Mouse (Mus musculus): ENCODE results near the gene Aknad1. TPM values are rescaled to one million over a fixed set of nuclear protein-coding genes. Genes with fewer than 3 reads are reported as not detected.

Aknad1 gene
- polyA plus RNA-seq, 1 experiment = 1.3 TPM

GRCm38 (mm10) chr3:108726413-108726812 is 13.0 kb upstream of the Aknad1 start:
- Histone ChIP-seq H3K27ac (ENCODE audit: control insufficient read depth, insufficient read depth, low read depth, low read length, poor library complexity) (no peak overlapping the region), H3K4me3 (replicated peaks; ENCODE audit: control insufficient read depth, low read depth, low read length) (no peak overlapping the region), H3K4me1 (ENCODE audit: control insufficient read depth, insufficient read depth, low read length) (peaks cover 1% of the 10 kb centered on the region)
- TF ChIP-seq CTCF (IDR thresholded peaks at IDR 0.05; ENCODE audit: control insufficient read depth, insufficient read depth, low read length) (no peak), POLR2A (IDR thresholded peaks at IDR 0.05; ENCODE audit: borderline replicate concordance, control insufficient read depth, low read depth, low read length) (no peak)
- 63% methylated on average over 7 of the region's 7 CpGs for WGBS

DNA sequence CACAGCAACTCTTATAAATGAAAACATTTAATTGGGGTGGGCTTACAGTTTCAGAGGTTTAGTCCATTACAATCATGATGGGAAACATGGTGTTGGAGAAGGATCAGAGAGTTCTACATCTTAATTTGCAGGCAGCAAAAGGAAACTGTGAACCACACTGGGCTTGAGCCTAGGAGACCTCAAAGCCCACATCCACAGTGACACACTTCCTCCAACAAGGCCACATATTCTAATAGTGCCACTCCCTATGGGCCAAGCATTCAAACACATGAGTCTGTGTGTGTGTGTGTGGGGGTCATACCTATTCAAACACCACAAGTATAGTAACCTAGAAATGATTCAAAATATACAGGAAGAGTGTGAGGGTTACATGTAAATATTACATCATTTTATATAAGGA is 12.1 kb upstream of the Aknad1 start:
- H3K27ac ChIP-seq (ENCODE audit: control insufficient read depth, insufficient read depth, low read depth, low read length, poor library complexity) = no peak overlapping the region
- TF ChIP-seq CTCF (IDR thresholded peaks at IDR 0.05; ENCODE audit: control insufficient read depth, insufficient read depth, low read length) (no peak), POLR2A (IDR thresholded peaks at IDR 0.05; ENCODE audit: borderline replicate concordance, control insufficient read depth, low read depth, low read length) (no peak)

DNA sequence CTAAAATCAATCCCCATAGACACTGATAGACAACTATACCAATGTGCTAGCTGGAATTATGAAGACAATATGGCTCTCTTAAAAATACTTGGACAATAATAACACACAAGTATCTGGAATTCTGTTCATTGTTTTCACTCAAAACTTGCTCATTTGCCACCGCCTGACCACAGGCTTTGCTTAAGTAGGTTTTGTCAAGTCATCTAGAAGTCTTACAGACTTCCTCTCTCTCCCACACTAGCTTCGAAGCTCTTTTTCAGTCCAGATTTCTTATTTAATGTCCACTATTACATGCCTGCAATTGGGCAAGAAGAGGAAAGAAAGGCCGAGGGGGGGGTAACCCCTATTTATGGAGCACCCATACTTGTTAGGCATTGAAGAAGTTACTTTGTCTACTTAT is 11.7 kb upstream of the Aknad1 start:
- Histone ChIP-seq H3K27ac (ENCODE audit: control insufficient read depth, insufficient read depth, low read depth, low read length, poor library complexity) (no peak overlapping the region), H3K4me1 (ENCODE audit: control insufficient read depth, insufficient read depth, low read length) (peaks cover 1% of the 10 kb centered on the region), H3K4me3 (replicated peaks; ENCODE audit: control insufficient read depth, low read depth, low read length) (no peak overlapping the region)
- no peak for TF ChIP-seq CTCF (IDR thresholded peaks at IDR 0.05; ENCODE audit: control insufficient read depth, insufficient read depth, low read length)
- no peak for TF ChIP-seq POLR2A (IDR thresholded peaks at IDR 0.05; ENCODE audit: borderline replicate concordance, control insufficient read depth, low read depth, low read length)
- WGBS = 10% methylated on average over 3 of the region's 3 CpGs

More for the DNA sequence above, 12.1 kb upstream of the Aknad1 start:
- peaks cover 1% of the 10 kb centered on the region for H3K4me1 ChIP-seq (ENCODE audit: control insufficient read depth, insufficient read depth, low read length)
- H3K4me3 ChIP-seq (replicated peaks; ENCODE audit: control insufficient read depth, low read depth, low read length) = no peak overlapping the region

DNA sequence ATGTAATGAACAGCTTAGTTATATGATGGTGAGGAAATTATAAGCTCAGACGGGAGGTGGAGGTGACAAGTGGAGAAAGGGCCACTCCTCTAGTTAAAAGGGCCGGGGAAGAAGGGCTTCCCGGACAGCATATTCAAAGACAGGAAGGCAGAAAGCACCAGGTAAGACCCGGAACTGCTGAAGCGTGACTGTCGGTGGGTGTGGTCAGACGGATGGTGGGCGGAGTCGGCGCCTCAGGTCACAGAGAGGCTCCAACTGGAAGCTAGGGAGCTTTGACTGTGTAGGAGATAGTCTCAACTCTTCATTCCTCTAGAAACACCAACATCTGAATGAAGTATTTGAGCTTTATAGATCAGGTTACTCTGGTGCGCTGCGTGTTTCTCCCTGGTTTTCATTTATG is 9.1 kb upstream of the Aknad1 start:
- no peak for TF ChIP-seq POLR2A (IDR thresholded peaks at IDR 0.05; ENCODE audit: borderline replicate concordance, control insufficient read depth, low read depth, low read length)
- no peak for TF ChIP-seq CTCF (IDR thresholded peaks at IDR 0.05; ENCODE audit: control insufficient read depth, insufficient read depth, low read length)
- Histone ChIP-seq H3K27ac (ENCODE audit: control insufficient read depth, insufficient read depth, low read depth, low read length, poor library complexity) (no peak overlapping the region), H3K4me1 (ENCODE audit: control insufficient read depth, insufficient read depth, low read length) (peaks cover 1% of the 10 kb centered on the region), H3K4me3 (replicated peaks; ENCODE audit: control insufficient read depth, low read depth, low read length) (no peak overlapping the region)
- 69% methylated on average over 12 of the region's 12 CpGs for WGBS

- WGBS = 56% methylated on average over 3 of the region's 3 CpGs
- H3K4me1 ChIP-seq (ENCODE audit: control insufficient read depth, insufficient read depth, low read length) = peaks cover 1% of the 10 kb centered on the region; the same call in 1 of the 2 replicates
Measured at GRCm38 (mm10) chr3:108737761-108738160, 1.7 kb upstream of the Aknad1 start.

GRCm38 (mm10) chr3:108744060-108744459 is 4.6 kb downstream of the Aknad1 start:
- TF ChIP-seq CTCF (IDR thresholded peaks at IDR 0.05; ENCODE audit: control insufficient read depth, insufficient read depth, low read length) (no peak), POLR2A (IDR thresholded peaks at IDR 0.05; ENCODE audit: borderline replicate concordance, control insufficient read depth, low read depth, low read length) (no peak)

More at GRCm38 (mm10) chr3:108737761-108738160, 1.7 kb upstream of the Aknad1 start:
- TF ChIP-seq CTCF (IDR thresholded peaks at IDR 0.05; ENCODE audit: control insufficient read depth, insufficient read depth, low read length) = no peak
- TF ChIP-seq POLR2A (IDR thresholded peaks at IDR 0.05; ENCODE audit: borderline replicate concordance, control insufficient read depth, low read depth, low read length) = no peak
- Histone ChIP-seq H3K4me3 (replicated peaks; ENCODE audit: control insufficient read depth, low read depth, low read length) (no peak overlapping the region), H3K27ac (ENCODE audit: control insufficient read depth, insufficient read depth, low read depth, low read length, poor library complexity) (no peak overlapping the region)

DNA sequence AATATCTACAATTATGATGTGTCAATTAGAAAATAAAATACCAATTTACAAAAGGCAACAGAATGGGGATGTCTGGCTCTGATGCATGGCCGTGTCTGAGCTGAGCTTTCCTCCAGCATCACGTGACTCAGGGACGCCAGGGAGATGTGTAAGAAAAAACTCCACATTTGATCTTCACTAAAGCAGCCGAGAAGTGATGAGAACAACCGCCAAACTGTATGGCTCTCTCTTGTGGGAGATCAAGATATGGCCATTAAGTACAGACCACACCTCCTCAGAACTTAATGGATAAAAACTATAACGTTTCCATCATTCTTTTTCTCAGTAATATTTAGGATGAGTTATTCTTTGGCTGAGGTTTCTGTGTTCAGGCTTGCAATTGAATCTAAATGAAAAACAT is 11.6 kb downstream of the Aknad1 start:
- no peak overlapping the region for H3K4me3 ChIP-seq (replicated peaks; ENCODE audit: control insufficient read depth, low read depth, low read length)
- peaks cover 3% of the 10 kb centered on the region; the same call in 1 of the 2 replicates for H3K4me1 ChIP-seq (ENCODE audit: control insufficient read depth, insufficient read depth, low read length)
- 72% methylated on average over 6 of the region's 6 CpGs for WGBS

More at GRCm38 (mm10) chr3:108744060-108744459, 4.6 kb downstream of the Aknad1 start:
- no peak overlapping the region for H3K27ac ChIP-seq (ENCODE audit: control insufficient read depth, insufficient read depth, low read depth, low read length, poor library complexity)
- WGBS = 91% methylated on average over 4 of the region's 4 CpGs
- H3K4me1 ChIP-seq (ENCODE audit: control insufficient read depth, insufficient read depth, low read length) = no peaks in the 10 kb centered on the region; the same call in 1 of the 2 replicates
- no peak overlapping the region for H3K4me3 ChIP-seq (replicated peaks; ENCODE audit: control insufficient read depth, low read depth, low read length)

DNA sequence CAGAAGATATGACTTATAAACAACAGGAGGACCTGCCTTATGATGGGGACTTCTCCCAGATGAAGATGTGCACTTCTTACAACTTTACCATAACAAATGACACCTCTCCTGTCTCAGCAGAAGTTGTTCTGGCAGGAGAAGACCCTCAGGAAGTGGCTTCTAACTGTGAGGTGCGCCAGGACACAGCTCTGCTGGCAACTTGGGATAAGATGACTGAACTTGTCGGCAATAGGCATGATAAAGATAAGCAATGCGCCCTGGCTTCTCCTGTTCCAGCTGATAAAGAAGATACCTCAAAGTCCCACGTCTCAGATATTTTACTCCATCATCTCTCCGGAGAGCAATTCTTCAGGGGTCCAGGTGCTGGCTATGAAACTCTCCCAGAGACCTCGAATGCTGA is 12.2 kb downstream of the Aknad1 start:
- H3K4me1 ChIP-seq (ENCODE audit: control insufficient read depth, insufficient read depth, low read length) = peaks cover 3% of the 10 kb centered on the region; the same call in 1 of the 2 replicates

More for the DNA sequence above, 11.6 kb downstream of the Aknad1 start:
- no peak overlapping the region for H3K27ac ChIP-seq (ENCODE audit: control insufficient read depth, insufficient read depth, low read depth, low read length, poor library complexity)
- no peak for TF ChIP-seq POLR2A (IDR thresholded peaks at IDR 0.05; ENCODE audit: borderline replicate concordance, control insufficient read depth, low read depth, low read length)
- TF ChIP-seq CTCF (IDR thresholded peaks at IDR 0.05; ENCODE audit: control insufficient read depth, insufficient read depth, low read length) = no peak

DNA sequence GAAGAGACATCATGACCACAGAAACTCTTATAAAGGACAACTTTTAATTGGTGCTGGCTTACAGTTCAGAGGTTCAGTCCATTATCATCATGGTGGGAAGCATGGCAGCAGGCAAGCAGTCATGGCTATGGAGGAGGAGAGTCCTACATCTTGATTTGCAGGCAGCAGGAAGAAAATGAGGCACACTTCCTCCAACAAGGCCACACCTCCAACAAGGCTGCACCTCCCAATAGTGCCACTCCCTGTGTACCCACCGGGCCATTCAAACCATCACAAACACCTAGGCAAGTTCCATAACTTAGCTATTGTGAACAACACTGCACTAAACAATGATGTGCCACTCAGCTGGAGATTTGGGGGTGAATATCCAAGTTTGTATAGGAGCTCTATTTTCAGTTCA is 15.1 kb downstream of the Aknad1 start:
- TF ChIP-seq CTCF (IDR thresholded peaks at IDR 0.05; ENCODE audit: control insufficient read depth, insufficient read depth, low read length) (no peak), POLR2A (IDR thresholded peaks at IDR 0.05; ENCODE audit: borderline replicate concordance, control insufficient read depth, low read depth, low read length) (no peak)
- Histone ChIP-seq H3K4me1 (ENCODE audit: control insufficient read depth, insufficient read depth, low read length) (peaks cover 3% of the 10 kb centered on the region; the same call in 1 of the 2 replicates), H3K27ac (ENCODE audit: control insufficient read depth, insufficient read depth, low read depth, low read length, poor library complexity) (no peak overlapping the region), H3K4me3 (replicated peaks; ENCODE audit: control insufficient read depth, low read depth, low read length) (no peak overlapping the region)
- 65% methylated on average over 1 of the region's 1 CpGs for WGBS

More for the DNA sequence above, 12.2 kb downstream of the Aknad1 start:
- Histone ChIP-seq H3K4me3 (replicated peaks; ENCODE audit: control insufficient read depth, low read depth, low read length) (peak overlapping the region; percentile 35), H3K27ac (ENCODE audit: control insufficient read depth, insufficient read depth, low read depth, low read length, poor library complexity) (peak overlapping the region; percentile 56)
- no peak for TF ChIP-seq CTCF (IDR thresholded peaks at IDR 0.05; ENCODE audit: control insufficient read depth, insufficient read depth, low read length)
- 0 out of 2 replicates have a peak, but pooled peaks have one; percentile 19 for TF ChIP-seq POLR2A (IDR thresholded peaks at IDR 0.05; ENCODE audit: borderline replicate concordance, control insufficient read depth, low read depth, low read length)
- WGBS = 55% methylated on average over 6 of the region's 6 CpGs
